Mouse (Mus musculus) granulocyte monocyte progenitor cell, adult 5-6 weeks (primary cell): ENCODE measurements around the gene Ankrd50. TPM values are rescaled to one million over a fixed set of nuclear protein-coding genes. Genes with fewer than 3 reads are reported as not detected.

ENCODE experiments used
- ATAC-seq: replicated peaks from 2 replicates; pipeline ENCODE4 v1.8.0; 2016; ENCODE audit warnings: mild to moderate bottlenecking, moderate TSS enrichment, inconsistent platforms; ENCODE audit not compliant: poor library complexity, severe bottlenecking
- total RNA-seq, 2 experiments: library from RNA; stranded (forward) in 1 of 2; stranded (reverse) in 1 of 2; fragments of 200-712, 200-1000 nt in 1 of 2; fragments of >200 nt in 1 of 2; fragmentation: Nextera tagmentation in 1 of 2; gene quantifications; 2 replicates each; pipeline ENCODE4 v1.2.3; 2014 to 2017

The Ankrd50 gene
- total RNA-seq, 2 experiments from 2014 or later, result 5.0 to 6.2 TPM

DNA sequence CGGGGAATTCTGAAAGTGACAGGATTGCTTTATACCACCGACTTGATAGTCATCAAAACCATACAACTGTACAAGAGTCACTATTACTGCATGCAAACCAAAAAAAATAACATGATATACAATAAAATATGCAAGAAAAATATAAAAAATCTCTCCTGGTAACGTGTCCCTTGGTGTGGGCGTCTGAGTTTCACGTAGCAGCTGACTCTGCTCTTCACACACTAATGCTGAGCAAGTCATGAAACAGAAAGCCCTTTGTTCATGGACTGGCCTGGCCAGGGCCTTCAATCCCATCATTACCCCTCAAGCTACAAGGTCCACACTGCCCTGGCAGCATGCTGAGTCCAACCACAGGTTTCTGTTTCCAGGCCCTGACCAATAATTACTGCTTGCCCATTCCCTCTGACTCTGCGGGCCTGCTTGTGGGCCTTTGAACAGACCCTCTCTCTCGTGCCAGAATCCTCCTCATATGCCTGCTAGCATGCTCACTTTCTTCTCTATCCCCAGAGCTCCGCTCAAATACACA lies 17.7 kb downstream of the Ankrd50 start:
- no peak for ATAC-seq

DNA sequence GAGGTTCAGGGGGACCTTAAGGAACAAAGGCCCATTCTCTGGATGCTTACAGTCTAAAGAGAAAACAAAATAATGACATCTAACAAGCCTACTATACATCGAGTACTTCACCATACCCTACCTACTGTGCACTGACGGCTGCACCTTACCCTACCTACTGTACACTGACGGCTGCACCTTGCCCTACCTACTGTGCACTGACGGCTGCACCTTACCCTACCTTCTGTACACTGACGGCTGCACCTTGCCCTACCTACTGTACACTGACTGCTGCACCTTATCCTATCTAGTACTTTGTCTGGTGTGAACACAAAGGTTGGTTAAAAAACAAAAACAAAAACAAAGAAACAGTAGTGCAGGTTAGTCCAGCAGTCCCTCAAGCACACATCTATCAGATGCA lies 18.5 kb downstream of the Ankrd50 start:
- no peak for ATAC-seq

GRCm38 (mm10) chr3:38463149-38463548 lies 21.5 kb downstream of the Ankrd50 start:
- ATAC-seq, result no peak

DNA sequence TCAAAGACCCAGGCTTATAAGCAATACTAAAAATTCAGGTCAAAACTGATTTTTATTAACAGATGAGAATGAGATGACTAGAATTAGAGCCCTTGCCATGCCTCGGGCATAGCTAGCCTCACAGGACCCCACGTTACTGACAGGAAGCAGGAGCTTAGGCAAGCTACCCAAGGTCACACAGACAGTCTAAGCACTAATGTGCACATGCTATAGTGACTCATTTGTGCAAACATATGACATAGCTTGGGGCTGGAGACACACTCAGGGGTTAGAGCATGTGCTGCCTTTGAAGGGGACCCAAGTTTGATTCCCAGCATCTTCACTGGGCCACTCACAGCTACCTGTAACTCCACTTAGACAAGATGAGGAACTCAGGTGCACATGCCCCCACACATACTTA lies 22.9 kb downstream of the Ankrd50 start:
- ATAC-seq, result no peak

DNA sequence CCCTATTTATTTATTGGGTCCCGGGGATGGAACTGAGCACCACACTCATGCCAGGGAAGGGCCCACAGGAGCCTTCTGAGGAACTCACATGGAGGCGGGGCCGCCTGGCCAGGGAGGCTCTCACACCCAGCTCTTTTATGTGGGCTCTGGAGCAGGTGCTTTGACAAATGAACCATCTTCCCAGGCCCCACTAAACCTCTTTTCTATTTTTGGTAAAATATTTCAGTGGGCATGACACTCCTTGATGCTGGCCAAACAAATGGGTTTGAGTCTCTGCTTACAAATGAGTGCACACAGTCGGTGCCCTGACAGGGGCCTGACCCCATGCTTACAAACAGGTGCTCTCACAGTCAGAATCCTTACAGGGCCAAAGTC lies 24.4 kb downstream of the Ankrd50 start:
- ATAC-seq, result peak; percentile 31; the same call in 1 of the 2 replicates

- peak; percentile 84 for ATAC-seq
Observed at GRCm38 (mm10) chr3:38459507-38460249, 25.0 kb downstream of the Ankrd50 start.

- ATAC-seq, result no peak
Observed at GRCm38 (mm10) chr3:38457041-38457440, 27.6 kb downstream of the Ankrd50 start.

GRCm38 (mm10) chr3:38452199-38452598 lies 32.4 kb downstream of the Ankrd50 start:
- ATAC-seq, result no peak

- ATAC-seq, result no peak
Observed at GRCm38 (mm10) chr3:38446586-38446985, 38.1 kb downstream of the Ankrd50 start.

GRCm38 (mm10) chr3:38443875-38444274 lies 40.8 kb downstream of the Ankrd50 start:
- ATAC-seq, result no peak

- no peak for ATAC-seq
Observed at GRCm38 (mm10) chr3:38440564-38440991, 44.1 kb downstream of the Ankrd50 start.

DNA sequence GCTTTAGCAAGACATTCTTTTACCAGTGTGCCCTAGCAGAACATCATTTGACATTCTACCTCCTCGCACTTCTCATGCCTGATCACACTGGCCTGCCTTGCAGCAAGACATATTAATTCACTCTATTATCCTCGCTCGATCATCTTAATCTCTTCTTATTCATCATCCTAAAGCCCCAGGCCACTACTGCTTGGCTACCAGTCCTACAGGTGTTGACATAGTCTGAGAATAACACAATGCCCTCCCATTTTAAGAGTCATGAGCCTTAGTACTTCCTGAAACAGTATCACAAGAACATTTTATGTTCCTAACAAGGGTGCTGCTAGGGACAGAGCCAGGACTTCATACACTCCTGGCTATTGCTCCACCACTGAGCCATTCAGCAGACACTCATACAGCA lies 48.0 kb downstream of the Ankrd50 start:
- no peak for ATAC-seq

GRCm38 (mm10) chr3:38435828-38436227 lies 48.8 kb downstream of the Ankrd50 start:
- ATAC-seq, result no peak

GRCm38 (mm10) chr3:38434486-38434885 lies 50.2 kb downstream of the Ankrd50 start:
- ATAC-seq, result no peak

GRCm38 (mm10) chr3:38433495-38434464 lies 50.9 kb downstream of the Ankrd50 start:
- peak; percentile 77 for ATAC-seq

DNA sequence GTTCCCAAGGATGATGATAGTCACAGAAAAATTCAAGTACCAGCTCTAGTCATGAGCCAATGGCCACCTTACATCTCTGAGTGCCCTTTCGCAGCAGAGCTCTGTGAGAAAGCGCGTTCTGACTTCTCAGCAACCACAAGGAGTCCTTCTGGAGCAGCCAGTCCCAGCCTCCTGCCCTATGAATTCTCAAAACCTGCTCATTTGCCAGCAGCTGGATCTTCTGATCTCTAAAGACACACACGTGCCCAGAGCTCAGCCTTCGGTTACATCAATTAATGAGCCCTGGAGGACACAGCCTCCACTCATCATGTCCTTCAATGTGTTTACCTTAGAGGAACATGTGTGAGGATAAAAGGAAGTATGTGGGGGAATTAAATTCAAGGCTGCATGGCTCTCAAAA lies 53.2 kb downstream of the Ankrd50 start:
- no peak for ATAC-seq

- ATAC-seq, result no peak
Observed at GRCm38 (mm10) chr3:38431042-38431441, 53.6 kb downstream of the Ankrd50 start.

GRCm38 (mm10) chr3:38427200-38427599 lies 57.4 kb downstream of the Ankrd50 start:
- no peak for ATAC-seq

DNA sequence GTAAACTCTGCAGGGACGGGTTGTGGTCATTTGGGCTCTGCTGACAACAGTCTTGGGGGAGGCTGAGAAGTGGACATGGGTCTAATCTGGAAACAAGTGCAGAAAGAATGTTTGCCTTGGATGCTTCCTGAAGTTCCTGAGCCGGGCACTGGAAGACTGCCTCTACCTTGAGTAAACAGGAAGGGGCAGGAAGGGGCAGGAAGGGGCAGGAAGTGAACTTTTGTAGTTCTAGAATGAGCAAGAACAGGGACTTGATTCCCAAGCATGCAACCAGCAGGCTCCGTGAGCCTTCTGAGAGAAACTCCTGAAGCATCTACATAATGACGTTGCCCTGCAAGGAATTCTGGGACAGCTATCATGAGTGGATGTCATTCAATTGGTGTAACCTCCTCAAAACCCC lies 60.7 kb downstream of the Ankrd50 start:
- ATAC-seq, result no peak

GRCm38 (mm10) chr3:38419896-38420295 lies 64.7 kb downstream of the Ankrd50 start:
- no peak for ATAC-seq

- ATAC-seq, result no peak
Observed at GRCm38 (mm10) chr3:38415292-38415930, 69.2 kb downstream of the Ankrd50 start.
